In the genomic region with DNA sequence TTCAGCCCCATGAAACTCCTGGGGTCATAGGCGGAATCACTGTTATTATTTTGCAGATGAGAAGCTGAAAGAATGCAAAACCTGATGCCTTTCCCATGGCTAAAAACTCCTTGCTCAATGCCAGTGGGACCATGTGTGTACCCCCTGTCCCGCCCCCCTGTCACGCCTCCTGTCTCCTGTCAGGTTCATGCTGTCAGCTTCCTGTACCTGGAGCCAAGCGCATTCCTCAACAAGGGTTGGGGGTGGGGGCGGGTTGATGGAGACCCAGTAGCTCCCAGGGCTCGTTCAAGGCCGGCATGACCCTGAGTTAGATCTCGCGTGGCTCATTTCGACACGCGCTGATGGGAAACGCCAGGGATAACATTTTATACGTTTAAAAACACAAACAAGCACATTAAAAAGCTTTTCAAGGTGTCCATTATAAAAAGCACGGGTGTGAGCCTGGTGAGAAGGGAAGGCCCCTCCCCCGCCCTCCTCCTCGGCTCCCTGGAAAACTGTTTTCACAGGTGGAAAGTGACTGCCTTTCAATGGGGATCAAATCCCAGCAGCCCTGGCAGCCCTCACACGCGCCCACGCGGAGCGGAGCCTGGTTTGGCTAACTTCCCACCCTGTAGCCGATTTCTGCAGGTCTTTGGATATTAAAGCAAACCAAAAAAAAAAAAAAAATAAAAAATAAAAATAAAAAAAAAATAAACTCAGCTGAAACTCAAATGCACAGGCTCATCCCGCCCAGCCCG, we compare ENCODE assay signal across 8 mouse cellular contexts.
A peak's percentile ranks its signal among the peaks of the same experiment; 100 is the strongest.
DNase-seq lines count a peak whose midpoint lies in the region; ATAC-seq lines count a peak whose summit lies in the region.

No protein-coding gene starts in this region.

- peak overlapping the region; percentile 46 for H3K4me2 ChIP-seq in lung, embryonic 16.5 days (ENCODE audit: low read depth, low read length)
- peak overlapping the region; percentile 34 for H3K4me2 ChIP-seq in forebrain, embryonic 16.5 days (ENCODE audit: low read length)
- H3K4me2 ChIP-seq in neural tube, embryonic 15.5 days = peak overlapping the region; percentile 34

- H3K9me3 ChIP-seq in lung, embryonic 16.5 days (ENCODE audit: control insufficient read depth, low read length) = no peaks in the 10 kb centered on the region
- no peaks in the 10 kb centered on the region for H3K9me3 ChIP-seq in forebrain, embryonic 16.5 days (ENCODE audit: control insufficient read depth, low read length)
- H3K9me3 ChIP-seq in neural tube, embryonic 15.5 days (replicated peaks) = no peaks in the 10 kb centered on the region

- peak; percentile 46 for DNase-seq in gastrocnemius, postnatal 25 days
- DNase-seq in gastrocnemius, adult 18-20 months (ENCODE audit: low spot score) = no peak
- DNase-seq in lung, postnatal 25 days (ENCODE audit: low spot score) = no peak
- DNase-seq in frontal cortex, postnatal 14 days (ENCODE audit: low spot score in 2 of 2) = no peak
- no peak for DNase-seq in adrenal gland, adult 8-10 months

- peaks cover 2% of the 10 kb centered on the region; the same call in 1 of the 2 replicates for H3K27me3 ChIP-seq in lung, embryonic 16.5 days (ENCODE audit: control insufficient read depth, insufficient read depth, low read depth, low read length)
- H3K27me3 ChIP-seq in forebrain, embryonic 16.5 days (replicated peaks; ENCODE audit: control insufficient read depth, insufficient read depth, low read length) = no peaks in the 10 kb centered on the region
- H3K27me3 ChIP-seq in neural tube, embryonic 15.5 days (replicated peaks) = peaks cover 9% of the 10 kb centered on the region; the same call in 1 of the 2 replicates

- WGBS in lung, embryonic 16.5 days = 8% methylated on average over 25 of the region's 25 CpGs
- 16% methylated on average over 25 of the region's 25 CpGs for WGBS in forebrain, embryonic 16.5 days
- WGBS in neural tube, embryonic 15.5 days = 11% methylated on average over 25 of the region's 25 CpGs

- no peak overlapping the region; the same call in none of the 2 replicates for H3K4me3 ChIP-seq in lung, embryonic 16.5 days (ENCODE audit: low read length)
- H3K4me3 ChIP-seq in forebrain, embryonic 16.5 days (replicated peaks; ENCODE audit: low read length) = no peak overlapping the region
- H3K4me3 ChIP-seq in neural tube, embryonic 15.5 days (replicated peaks) = 0 out of 2 replicates have a peak overlapping the region, but pooled peaks have one; percentile 8

- no peak overlapping the region for H3K9ac ChIP-seq in lung, embryonic 16.5 days (ENCODE audit: low read length)
- H3K9ac ChIP-seq in forebrain, embryonic 16.5 days (replicated peaks; ENCODE audit: low read depth, low read length) = no peak overlapping the region
- no peak overlapping the region for H3K9ac ChIP-seq in neural tube, embryonic 15.5 days (replicated peaks)

- ATAC-seq in lung, embryonic 16.5 days (ENCODE audit: low read depth) = no peak
- no peak for ATAC-seq in forebrain, embryonic 16.5 days
- ATAC-seq in neural tube, embryonic 15.5 days (ENCODE audit: low FRiP score) = no peak

- H3K36me3 ChIP-seq in lung, embryonic 16.5 days (ENCODE audit: control insufficient read depth, insufficient read depth, low read length) = no peaks in the 10 kb centered on the region
- H3K36me3 ChIP-seq in forebrain, embryonic 16.5 days (ENCODE audit: control insufficient read depth, insufficient read depth) = no peaks in the 10 kb centered on the region
- no peaks in the 10 kb centered on the region for H3K36me3 ChIP-seq in neural tube, embryonic 15.5 days

- no peak overlapping the region for H3K27ac ChIP-seq in lung, embryonic 16.5 days (ENCODE audit: low read length)
- H3K27ac ChIP-seq in forebrain, embryonic 16.5 days (ENCODE audit: low read length) = no peak overlapping the region
- no peak overlapping the region for H3K27ac ChIP-seq in neural tube, embryonic 15.5 days (replicated peaks)

- peaks cover 5% of the 10 kb centered on the region; the same call in 1 of the 2 replicates for H3K4me1 ChIP-seq in lung, embryonic 16.5 days (replicated peaks; ENCODE audit: control insufficient read depth, insufficient read depth, low read length)
- H3K4me1 ChIP-seq in forebrain, embryonic 16.5 days (replicated peaks; ENCODE audit: control insufficient read depth, insufficient read depth, low read length) = peaks cover 9% of the 10 kb centered on the region
- peaks cover 13% of the 10 kb centered on the region for H3K4me1 ChIP-seq in neural tube, embryonic 15.5 days
